Mouse (Mus musculus) kidney, embryonic 15.5 days (tissue): ENCODE measurements around the gene Timm13. TPM values are rescaled to one million over a fixed set of nuclear protein-coding genes. Genes with fewer than 3 reads are reported as not detected.

Experiments used
- ATAC-seq: fragments of 200-750 bp; cut with Nextera tagmentation; replicated peaks from 2 replicates; pipeline ENCODE4 v1.8.0; 2017; ENCODE audit warnings: moderate TSS enrichment; ENCODE audit not compliant: low FRiP score
- H3K27ac ChIP-seq: fragments of 300-500 bp; sonication (generic); 2 replicates; pipeline ENCODE4 v1.5.1; 2015; ENCODE audit warnings: mild to moderate bottlenecking, inconsistent platforms
- H3K27me3 ChIP-seq: fragments of 300-500 bp; sonication (generic); 2 replicates; pipeline ENCODE4 v1.6.1; 2015; ENCODE audit warnings: inconsistent platforms
- H3K36me3 ChIP-seq: fragments of 300-500 bp; sonication (generic); 2 replicates; pipeline ENCODE4 v1.6.1; 2015; ENCODE audit warnings: inconsistent platforms
- H3K4me1 ChIP-seq: fragments of 300-500 bp; sonication (generic); 2 replicates; pipeline ENCODE4 v1.6.1; 2015; ENCODE audit warnings: inconsistent platforms
- H3K4me2 ChIP-seq: fragments of 300-500 bp; sonication (generic); 2 replicates; pipeline ENCODE4 v1.6.1; 2015; ENCODE audit warnings: moderate library complexity, mild to moderate bottlenecking, inconsistent platforms
- H3K4me3 ChIP-seq: fragments of 300-500 bp; sonication (generic); replicated peaks from 2 replicates; pipeline ENCODE4 v1.5.1; 2015; ENCODE audit warnings: mild to moderate bottlenecking, inconsistent platforms
- H3K9ac ChIP-seq: fragments of 300-500 bp; sonication (generic); 2 replicates; pipeline ENCODE4 v1.6.1; 2015; ENCODE audit warnings: mild to moderate bottlenecking, inconsistent platforms
- H3K9me3 ChIP-seq: fragments of 300-500 bp; sonication (generic); replicated peaks from 2 replicates; pipeline ENCODE4 v1.6.1; 2016; ENCODE audit warnings: inconsistent platforms
- WGBS: fragments of 180-500 bp; shearing (Covaris S2); methylation state at CpG from one replicate; pipeline ENCODE4 v1.1.7; 2015; ENCODE audit warnings: mixed read lengths; 5-methylcytosine and 5-hydroxymethylcytosine counted together
- polyA plus RNA-seq: library from polyadenylated mRNA; unstranded; fragments of >200 nt; fragmentation: Nextera tagmentation; extraction: Ambion mirVana; gene quantifications from 2 replicates; pipeline ENCODE4 v1.2.1, GENCODE M21; 2015

Gene Timm13
- polyA plus RNA-seq: 365 and 368 TPM in 2 replicates

- Histone ChIP-seq H3K9me3 (no peaks in the 10 kb centered on the region), H3K4me3 (peak within 1 kb of the TSS; percentile 81), H3K4me1 (peaks cover 33% of the 10 kb centered on the region), H3K27ac (peak within 1 kb of the TSS; percentile 84), H3K4me2 (peak within 1 kb of the TSS; percentile 90), H3K27me3 (no peaks in the 10 kb centered on the region), H3K9ac (peak within 1 kb of the TSS; percentile 85), H3K36me3 (peaks cover 59% of the 10 kb centered on the region)
- ATAC-seq: peak; percentile 94
- under 1% methylated on average over 72 of the region's 72 CpGs for WGBS
Observed at GRCm38 (mm10) chr10:80900318-80901247, at the start of gene Timm13. Timm13 (minus strand) TSS chr10:80900969.

- no peaks in the 10 kb centered on the region for H3K27me3 ChIP-seq
- peaks cover 35% of the 10 kb centered on the region for H3K4me1 ChIP-seq
- 32% methylated on average over 5 of the region's 5 CpGs for WGBS
- H3K4me3 ChIP-seq: no peak overlapping the region
- H3K4me2 ChIP-seq: no peak overlapping the region
- no peak overlapping the region for H3K9ac ChIP-seq
- no peak for ATAC-seq
- H3K9me3 ChIP-seq: no peaks in the 10 kb centered on the region
- H3K27ac ChIP-seq: no peak overlapping the region
- no peaks in the 10 kb centered on the region for H3K36me3 ChIP-seq
Observed at GRCm38 (mm10) chr10:80950314-80950713, 49.5 kb upstream of the Timm13 start.

- Histone ChIP-seq H3K27me3 (no peaks in the 10 kb centered on the region), H3K9me3 (no peaks in the 10 kb centered on the region), H3K4me1 (peaks cover 25% of the 10 kb centered on the region), H3K36me3 (no peaks in the 10 kb centered on the region), H3K9ac (no peak overlapping the region), H3K4me2 (no peak overlapping the region), H3K27ac (no peak overlapping the region), H3K4me3 (no peak overlapping the region)
- WGBS: 72% methylated on average over 3 of the region's 3 CpGs
- ATAC-seq: no peak
Observed at GRCm38 (mm10) chr10:80949081-80949480, 48.3 kb upstream of the Timm13 start.

- H3K27ac ChIP-seq: peak overlapping the region; percentile 60; the same call in 1 of the 2 replicates
- peak; percentile 63; the same call in 1 of the 2 replicates for ATAC-seq
- 26% methylated on average over 6 of the region's 6 CpGs for WGBS
- no peaks in the 10 kb centered on the region for H3K27me3 ChIP-seq
- no peaks in the 10 kb centered on the region for H3K9me3 ChIP-seq
- H3K36me3 ChIP-seq: no peaks in the 10 kb centered on the region
- H3K4me1 ChIP-seq: peaks cover 28% of the 10 kb centered on the region
- no peak overlapping the region for H3K9ac ChIP-seq
- H3K4me2 ChIP-seq: no peak overlapping the region
- H3K4me3 ChIP-seq: no peak overlapping the region
Observed at GRCm38 (mm10) chr10:80948570-80948969, 47.8 kb upstream of the Timm13 start.

- H3K27me3 ChIP-seq: no peaks in the 10 kb centered on the region
- H3K4me2 ChIP-seq: no peak overlapping the region
- WGBS: 61% methylated on average over 2 of the region's 2 CpGs
- H3K4me3 ChIP-seq: no peak overlapping the region
- no peak for ATAC-seq
- H3K27ac ChIP-seq: peak overlapping the region; percentile 60
- H3K9me3 ChIP-seq: no peaks in the 10 kb centered on the region
- no peaks in the 10 kb centered on the region for H3K36me3 ChIP-seq
- peaks cover 35% of the 10 kb centered on the region for H3K4me1 ChIP-seq
- H3K9ac ChIP-seq: no peak overlapping the region
Observed at GRCm38 (mm10) chr10:80947802-80948201, 47.0 kb upstream of the Timm13 start.

- Histone ChIP-seq H3K27ac (peak overlapping the region; percentile 60; the same call in 1 of the 2 replicates), H3K36me3 (no peaks in the 10 kb centered on the region), H3K9me3 (no peaks in the 10 kb centered on the region), H3K4me2 (no peak overlapping the region), H3K27me3 (no peaks in the 10 kb centered on the region), H3K9ac (no peak overlapping the region), H3K4me1 (peaks cover 37% of the 10 kb centered on the region), H3K4me3 (no peak overlapping the region)
- 64% methylated on average over 14 of the region's 14 CpGs for WGBS
- ATAC-seq: no peak
Observed at GRCm38 (mm10) chr10:80946684-80947437, 46.1 kb upstream of the Timm13 start.

GRCm38 (mm10) chr10:80944231-80944630 lies 43.5 kb upstream of the Timm13 start:
- no peak overlapping the region for H3K9ac ChIP-seq
- no peak overlapping the region for H3K4me2 ChIP-seq
- no peaks in the 10 kb centered on the region for H3K36me3 ChIP-seq
- no peak overlapping the region for H3K4me3 ChIP-seq
- no peak overlapping the region for H3K27ac ChIP-seq
- ATAC-seq: no peak
- WGBS: 85% methylated on average over 5 of the region's 5 CpGs
- H3K4me1 ChIP-seq: peaks cover 60% of the 10 kb centered on the region
- no peaks in the 10 kb centered on the region for H3K27me3 ChIP-seq
- no peaks in the 10 kb centered on the region for H3K9me3 ChIP-seq

GRCm38 (mm10) chr10:80943701-80944100 lies 42.9 kb upstream of the Timm13 start:
- H3K9ac ChIP-seq: no peak overlapping the region
- H3K36me3 ChIP-seq: no peaks in the 10 kb centered on the region
- no peak overlapping the region for H3K4me2 ChIP-seq
- H3K9me3 ChIP-seq: no peaks in the 10 kb centered on the region
- no peaks in the 10 kb centered on the region for H3K27me3 ChIP-seq
- peaks cover 60% of the 10 kb centered on the region for H3K4me1 ChIP-seq
- 65% methylated on average over 9 of the region's 9 CpGs for WGBS
- 0 out of 2 replicates have a peak overlapping the region, but pooled peaks have one; percentile 45 for H3K27ac ChIP-seq
- no peak overlapping the region for H3K4me3 ChIP-seq
- ATAC-seq: no peak

- no peak for ATAC-seq
- Histone ChIP-seq H3K36me3 (no peaks in the 10 kb centered on the region), H3K9me3 (no peaks in the 10 kb centered on the region), H3K4me2 (no peak overlapping the region), H3K27ac (no peak overlapping the region), H3K4me3 (no peak overlapping the region), H3K9ac (no peak overlapping the region), H3K27me3 (peaks cover 5% of the 10 kb centered on the region; the same call in 1 of the 2 replicates), H3K4me1 (peaks cover 60% of the 10 kb centered on the region)
- 58% methylated on average over 8 of the region's 8 CpGs for WGBS
Observed at GRCm38 (mm10) chr10:80942919-80943318, 42.1 kb upstream of the Timm13 start.

GRCm38 (mm10) chr10:80940988-80941347 lies 40.2 kb upstream of the Timm13 start:
- Histone ChIP-seq H3K4me1 (peaks cover 68% of the 10 kb centered on the region), H3K9ac (no peak overlapping the region), H3K4me3 (no peak overlapping the region), H3K36me3 (no peaks in the 10 kb centered on the region), H3K27ac (peak overlapping the region; percentile 78), H3K27me3 (peaks cover 24% of the 10 kb centered on the region; the same call in 1 of the 2 replicates), H3K9me3 (no peaks in the 10 kb centered on the region), H3K4me2 (peak overlapping the region; percentile 72)
- WGBS: 71% methylated on average over 2 of the region's 2 CpGs
- no peak for ATAC-seq

- Histone ChIP-seq H3K9me3 (no peaks in the 10 kb centered on the region), H3K4me2 (peak overlapping the region; percentile 72), H3K4me3 (peak overlapping the region; percentile 44; the same call in 1 of the 2 replicates), H3K27ac (peak overlapping the region; percentile 78), H3K36me3 (no peaks in the 10 kb centered on the region), H3K9ac (no peak overlapping the region), H3K27me3 (peaks cover 28% of the 10 kb centered on the region; the same call in 1 of the 2 replicates), H3K4me1 (peaks cover 73% of the 10 kb centered on the region)
- 21% methylated on average over 8 of the region's 8 CpGs for WGBS
- ATAC-seq: peak; percentile 34; the same call in 1 of the 2 replicates
Observed at GRCm38 (mm10) chr10:80940320-80940987, 39.7 kb upstream of the Timm13 start.
